Mouse (Mus musculus): ENCODE results near the gene Spint5.
"Not testable (repeated sequence)": the region's sequence is repeated elsewhere in the genome, so short reads cannot be mapped to it uniquely, and the experiment has no call there.

The Spint5 gene

GRCm38 (mm10) chr2:164715005-164715404 lies at the start of gene Spint5:
Gene Spint5 (plus strand): TSS chr2:164715305.
- no peak for DNase-seq (ENCODE audit: low spot score in 2 of 2)

- DNase-seq (ENCODE audit: low spot score in 2 of 2) = no peak
Observed at GRCm38 (mm10) chr2:164670261-164670660, 44.8 kb upstream of the Spint5 start.

GRCm38 (mm10) chr2:164670938-164671337 lies 44.2 kb upstream of the Spint5 start:
- DNase-seq (ENCODE audit: low spot score in 2 of 2) = no peak

- no peak for DNase-seq (ENCODE audit: low spot score in 2 of 2)
Observed at GRCm38 (mm10) chr2:164673987-164674386, 41.1 kb upstream of the Spint5 start, which contains the start of gene Wfdc11. Gene Wfdc11 (minus strand): TSS chr2:164674087.

- no peak for DNase-seq (ENCODE audit: low spot score in 2 of 2)
Observed at GRCm38 (mm10) chr2:164676103-164676502, 39.0 kb upstream of the Spint5 start.

- DNase-seq (ENCODE audit: low spot score in 2 of 2) = no peak
Observed at GRCm38 (mm10) chr2:164676916-164677685, 38.0 kb upstream of the Spint5 start.

GRCm38 (mm10) chr2:164678848-164679625 lies 36.1 kb upstream of the Spint5 start:
- peak; percentile 72 to 76 for DNase-seq (ENCODE audit: low spot score in 2 of 2)

- DNase-seq (ENCODE audit: low spot score in 2 of 2) = peak; percentile 35 to 59
Observed at GRCm38 (mm10) chr2:164679906-164680305, 35.2 kb upstream of the Spint5 start.

- DNase-seq (ENCODE audit: low spot score in 2 of 2) = no peak
Observed at GRCm38 (mm10) chr2:164684807-164685206, 30.3 kb upstream of the Spint5 start, which contains the start of gene Wfdc13. Gene Wfdc13 (plus strand): TSS chr2:164685107.

GRCm38 (mm10) chr2:164698201-164698600 lies 16.9 kb upstream of the Spint5 start, which contains the start of gene Spint4:
Gene Spint4 (plus strand): TSS chr2:164698501.
- DNase-seq (ENCODE audit: low spot score in 2 of 2) = no peak

- DNase-seq (ENCODE audit: low spot score in 2 of 2) = no peak
Observed at GRCm38 (mm10) chr2:164700959-164701358, 14.1 kb upstream of the Spint5 start.

- no peak for DNase-seq (ENCODE audit: low spot score in 2 of 2)
Observed at GRCm38 (mm10) chr2:164701761-164702160, 13.3 kb upstream of the Spint5 start.

- no peak for DNase-seq (ENCODE audit: low spot score in 2 of 2)
Observed at GRCm38 (mm10) chr2:164704235-164704634, 10.9 kb upstream of the Spint5 start.

GRCm38 (mm10) chr2:164705328-164705727 lies 9.8 kb upstream of the Spint5 start:
- no peak for DNase-seq (ENCODE audit: low spot score in 2 of 2)

- DNase-seq (ENCODE audit: low spot score in 2 of 2) = no peak
Observed at GRCm38 (mm10) chr2:164705991-164706390, 9.1 kb upstream of the Spint5 start.

- DNase-seq (ENCODE audit: low spot score in 2 of 2) = not testable (repeated sequence)
Observed at GRCm38 (mm10) chr2:164716194-164716786, 1.2 kb downstream of the Spint5 start.

- DNase-seq (ENCODE audit: low spot score in 2 of 2) = no peak
Observed at GRCm38 (mm10) chr2:164723276-164723675, 8.2 kb downstream of the Spint5 start.

GRCm38 (mm10) chr2:164725895-164726619 lies 11.0 kb downstream of the Spint5 start:
- DNase-seq (ENCODE audit: low spot score in 2 of 2) = peak; percentile 63 to 72

- no peak for DNase-seq (ENCODE audit: low spot score in 2 of 2)
Observed at GRCm38 (mm10) chr2:164731719-164732118, 16.6 kb downstream of the Spint5 start.

- no peak for DNase-seq (ENCODE audit: low spot score in 2 of 2)
Observed at GRCm38 (mm10) chr2:164733259-164733658, 18.2 kb downstream of the Spint5 start.

GRCm38 (mm10) chr2:164734839-164735238 lies 19.7 kb downstream of the Spint5 start:
- DNase-seq (ENCODE audit: low spot score in 2 of 2) = no peak

- no peak for DNase-seq (ENCODE audit: low spot score in 2 of 2)
Observed at GRCm38 (mm10) chr2:164735446-164735845, 20.3 kb downstream of the Spint5 start.
